Mouse (Mus musculus) forebrain, postnatal 0 days (tissue): Measurements from ENCODE around the gene Birc3. TPM values are rescaled to one million over a fixed set of nuclear protein-coding genes. Genes with fewer than 3 reads are reported as not detected.

Source experiments
- ATAC-seq: fragments of 200-750 bp; cut with Nextera tagmentation; 2 replicates; pipeline ENCODE4 v1.8.0; 2017; ENCODE audit warnings: mild to moderate bottlenecking, moderate library complexity
- DNase-seq: peaks from one replicate; pipeline ENCODE4 v3.0.0-alpha.2; 2015
- H3K27ac ChIP-seq: fragments of 300-500 bp; sonication (generic); 2 replicates; pipeline ENCODE4 v1.5.1; 2014; ENCODE audit warnings: low read depth, mild to moderate bottlenecking, antibody characterized with exemption, low read length, moderate library complexity, mixed read lengths
- H3K27me3 ChIP-seq: fragments of 300-500 bp; sonication (generic); 2 replicates; pipeline ENCODE4 v1.6.1; 2014; ENCODE audit warnings: mild to moderate bottlenecking, low read length, mixed read lengths; ENCODE audit not compliant: insufficient read depth
- H3K36me3 ChIP-seq: fragments of 300-500 bp; sonication (generic); 2 replicates; pipeline ENCODE4 v1.6.1; 2014; ENCODE audit warnings: mild to moderate bottlenecking, moderate library complexity; ENCODE audit not compliant: insufficient read depth
- H3K4me1 ChIP-seq: fragments of 300-500 bp; sonication (generic); 2 replicates; pipeline ENCODE4 v1.6.1; 2014; ENCODE audit warnings: antibody characterized with exemption; ENCODE audit not compliant: insufficient read depth
- H3K4me2 ChIP-seq: fragments of 300-500 bp; sonication (generic); 2 replicates; pipeline ENCODE4 v1.6.1; 2014; ENCODE audit warnings: low read depth, mild to moderate bottlenecking, moderate library complexity
- H3K4me3 ChIP-seq: fragments of 300-500 bp; sonication (generic); 2 replicates; pipeline ENCODE4 v1.5.1; 2014; ENCODE audit warnings: low read depth, low read length, mixed read lengths
- H3K9ac ChIP-seq: fragments of 300-500 bp; sonication (generic); 2 replicates; pipeline ENCODE4 v1.6.1; 2014; ENCODE audit warnings: mild to moderate bottlenecking
- H3K9me3 ChIP-seq: fragments of 300-500 bp; sonication (generic); 2 replicates; pipeline ENCODE4 v1.6.1; 2016; ENCODE audit warnings: low read length
- CTCF ChIP-seq: sonication (generic); IDR thresholded peaks from 2 replicates; pipeline ENCODE4 v1.5.1; 2016; ENCODE audit warnings: antibody characterized with exemption, control low read depth, low read depth
- WGBS: fragments of 180-500 bp; shearing (Covaris S2); extraction: QIAGEN DNeasy Blood & Tissue Kit; methylation state at CpG from one replicate; pipeline ENCODE4 v1.1.7; 2014; 5-methylcytosine and 5-hydroxymethylcytosine counted together
- polyA plus RNA-seq: library from polyadenylated mRNA; unstranded; fragments of >200 nt; fragmentation: Nextera tagmentation; extraction: Ambion mirVana; gene quantifications from 2 replicates; pipeline ENCODE4 v1.2.1, GENCODE M21; 2015
- total RNA-seq: library from RNA; depleted of rRNA; stranded (reverse); fragments of >200 nt; gene quantifications from 2 replicates; pipeline ENCODE4 v1.2.3, GENCODE M21; 2014

The Birc3 gene
- total and polyA plus RNA-seq, 2 experiments from 2014 or later, result 0.90 to 2.5 TPM

DNA sequence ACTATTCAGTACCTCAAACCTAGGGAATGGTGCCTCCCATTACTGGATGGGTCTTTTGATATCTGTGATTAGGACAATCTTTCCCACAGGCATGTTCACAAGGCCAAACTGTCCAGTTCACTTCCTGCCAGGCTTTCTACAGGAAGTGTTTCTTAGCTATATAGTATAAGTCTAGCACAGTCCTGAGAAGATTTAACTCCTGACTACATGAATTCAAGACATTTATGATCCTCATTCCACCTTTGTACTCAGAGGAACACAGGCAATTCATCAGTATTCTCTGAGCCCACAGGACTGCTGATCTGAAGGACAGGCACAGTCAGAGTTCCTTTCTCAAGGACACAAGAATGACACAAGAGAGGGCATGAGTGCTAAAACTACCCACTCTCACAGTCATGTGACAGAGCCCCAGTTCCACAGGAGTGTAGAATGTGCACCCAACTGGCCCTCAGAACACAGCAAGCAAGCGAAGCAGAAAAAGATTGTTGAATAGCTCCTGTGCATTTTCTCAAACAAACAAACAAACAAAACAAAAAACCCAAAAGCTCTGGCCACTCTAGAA lies 9.4 kb upstream of the Birc3 start:
- DNase-seq (no peak), ATAC-seq (no peak)
- Histone ChIP-seq H3K27me3 (no peaks in the 10 kb centered on the region), H3K9me3 (0 out of 2 replicates have a peak, but pooled peaks cover 4% of the 10 kb centered on the region), H3K27ac (no peak overlapping the region), H3K4me3 (no peak overlapping the region), H3K36me3 (no peaks in the 10 kb centered on the region), H3K9ac (no peak overlapping the region), H3K4me1 (no peaks in the 10 kb centered on the region), H3K4me2 (no peak overlapping the region)
- TF ChIP-seq CTCF, result no peak
- 94% methylated on average over 1 of the region's 1 CpGs for WGBS

DNA sequence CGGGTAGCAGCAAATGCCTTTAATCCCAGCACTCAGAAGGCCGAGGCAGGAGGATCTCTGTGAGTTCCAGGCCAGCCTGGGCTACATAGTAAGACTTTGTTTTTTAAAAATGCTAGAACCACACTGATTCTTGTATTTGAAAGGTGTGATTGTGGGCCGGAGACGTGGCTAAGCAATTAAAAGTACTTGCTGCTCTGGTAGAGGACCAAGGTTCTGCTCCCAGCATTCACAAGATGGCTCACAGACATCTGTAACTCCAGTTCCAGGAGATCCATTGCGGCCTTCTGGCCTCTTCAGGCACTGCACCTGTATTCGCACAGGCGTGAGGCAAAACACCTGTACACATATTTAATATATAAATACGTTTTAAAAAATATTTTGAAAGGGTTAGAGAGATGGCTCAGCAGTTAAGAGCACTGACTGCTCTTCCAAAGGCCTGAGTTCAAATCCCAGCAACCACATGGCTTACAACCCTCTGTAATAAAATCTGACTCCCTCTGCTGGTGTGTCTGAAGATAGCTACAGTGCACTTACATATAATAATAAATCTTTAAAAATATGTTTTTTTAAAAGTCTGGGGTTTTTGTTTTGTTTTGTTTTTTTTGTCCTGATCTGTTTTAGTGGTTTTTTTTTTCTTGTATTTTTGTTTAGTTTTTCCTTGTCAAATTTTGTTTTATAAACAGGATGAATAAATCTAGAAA lies 675 bp upstream of the Birc3 start:
- no peaks in the 10 kb centered on the region for H3K9me3 ChIP-seq
- H3K9ac ChIP-seq, result no peak overlapping the region
- ATAC-seq (no peak), DNase-seq (no peak)
- no peak overlapping the region for H3K4me2 ChIP-seq
- H3K36me3 ChIP-seq, result no peaks in the 10 kb centered on the region
- no peak overlapping the region for H3K4me3 ChIP-seq
- H3K27me3 ChIP-seq, result no peaks in the 10 kb centered on the region
- H3K27ac ChIP-seq, result no peak overlapping the region
- H3K4me1 ChIP-seq, result no peaks in the 10 kb centered on the region
- whole genome bisulfite sequencing, result 94% methylated on average over 8 of the region's 8 CpGs
- no peak for TF ChIP-seq CTCF

DNA sequence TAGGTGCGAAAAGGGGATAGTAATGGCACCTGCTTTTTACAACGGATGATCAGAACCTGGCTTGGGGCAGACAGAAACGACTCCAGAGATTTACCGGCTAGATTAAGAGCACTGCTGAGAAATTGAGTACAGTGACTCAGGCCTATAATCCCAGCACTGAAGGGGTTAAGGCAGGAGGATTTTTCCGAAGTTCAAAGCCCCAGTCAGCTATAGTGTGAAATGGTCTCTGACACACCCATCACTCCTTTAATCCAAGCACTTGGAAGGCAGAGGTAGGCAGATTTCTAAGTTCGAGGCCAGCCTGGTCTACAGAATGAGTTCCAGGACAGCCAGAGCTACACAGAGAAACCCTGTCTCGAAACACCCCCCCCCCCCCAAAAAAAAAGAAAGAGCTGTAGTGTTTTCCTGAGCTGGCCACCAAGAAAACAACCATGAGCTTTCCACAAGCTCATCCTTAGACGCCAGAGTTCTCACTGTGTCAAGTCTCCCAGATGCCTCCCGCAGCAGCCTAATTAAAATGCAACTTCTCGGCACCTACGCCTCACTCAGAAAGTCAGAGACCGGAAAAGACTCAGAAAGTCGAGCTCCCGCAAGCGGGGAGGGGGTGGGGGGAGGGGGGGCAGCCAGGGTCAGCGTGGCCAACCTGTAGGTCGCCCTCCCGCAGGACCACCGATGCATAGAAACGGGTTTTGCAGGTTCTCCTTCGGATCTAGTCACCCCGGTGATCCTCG lies 777 bp downstream of the Birc3 start:
- H3K9me3 ChIP-seq, result no peaks in the 10 kb centered on the region
- no peak overlapping the region for H3K27ac ChIP-seq
- WGBS, result 17% methylated on average over 23 of the region's 23 CpGs
- H3K4me3 ChIP-seq, result peak overlapping the region; percentile 36
- ATAC-seq, result peak; percentile 54
- H3K4me1 ChIP-seq, result no peaks in the 10 kb centered on the region
- H3K36me3 ChIP-seq, result no peaks in the 10 kb centered on the region
- no peak for TF ChIP-seq CTCF
- peak; percentile 13 for DNase-seq
- peak overlapping the region; percentile 23; the same call in 1 of the 2 replicates for H3K9ac ChIP-seq
- H3K27me3 ChIP-seq, result no peaks in the 10 kb centered on the region
- H3K4me2 ChIP-seq, result peak overlapping the region; percentile 70

DNA sequence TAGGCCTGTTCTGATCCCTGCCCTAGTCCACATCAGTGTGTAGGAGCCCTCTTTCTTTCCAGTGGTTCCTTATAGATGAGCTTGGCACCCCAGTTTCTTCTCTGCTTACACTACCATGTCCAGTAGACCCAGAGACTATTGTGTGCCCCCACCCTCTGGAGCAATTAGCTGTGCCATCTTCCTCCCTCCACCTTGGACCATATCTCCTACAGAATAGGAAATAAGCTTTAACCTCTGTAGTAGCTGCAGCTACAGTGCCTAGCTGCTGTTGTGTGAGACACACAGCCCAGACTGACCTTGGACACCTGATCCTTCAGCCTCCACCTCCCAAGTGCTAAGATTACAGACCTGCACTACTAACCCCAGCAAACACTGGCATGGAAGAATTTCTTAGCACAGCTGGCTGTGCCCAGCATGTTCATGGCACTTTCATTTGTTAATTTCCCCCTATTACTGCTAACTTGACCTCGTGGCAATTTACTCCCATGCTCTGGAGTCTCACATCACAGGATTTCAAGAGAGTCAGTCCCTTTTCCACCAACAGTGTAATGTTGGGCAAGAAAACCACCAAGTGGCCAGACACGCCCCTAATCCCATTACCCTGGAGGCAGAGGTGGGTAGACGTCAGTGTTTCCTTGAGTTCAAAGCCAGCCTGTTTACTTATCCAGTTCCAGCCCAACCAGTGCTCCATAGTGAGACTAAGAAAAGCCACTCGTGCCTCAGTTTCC lies 1.5 kb downstream of the Birc3 start:
- no peaks in the 10 kb centered on the region for H3K9me3 ChIP-seq
- no peak for TF ChIP-seq CTCF
- no peaks in the 10 kb centered on the region for H3K4me1 ChIP-seq
- no peaks in the 10 kb centered on the region for H3K36me3 ChIP-seq
- no peak overlapping the region for H3K9ac ChIP-seq
- DNase-seq, result no peak
- 71% methylated on average over 4 of the region's 4 CpGs for WGBS
- H3K27me3 ChIP-seq, result no peaks in the 10 kb centered on the region
- H3K4me3 ChIP-seq, result no peak overlapping the region
- H3K27ac ChIP-seq, result no peak overlapping the region
- H3K4me2 ChIP-seq, result no peak overlapping the region
- ATAC-seq, result no peak

DNA sequence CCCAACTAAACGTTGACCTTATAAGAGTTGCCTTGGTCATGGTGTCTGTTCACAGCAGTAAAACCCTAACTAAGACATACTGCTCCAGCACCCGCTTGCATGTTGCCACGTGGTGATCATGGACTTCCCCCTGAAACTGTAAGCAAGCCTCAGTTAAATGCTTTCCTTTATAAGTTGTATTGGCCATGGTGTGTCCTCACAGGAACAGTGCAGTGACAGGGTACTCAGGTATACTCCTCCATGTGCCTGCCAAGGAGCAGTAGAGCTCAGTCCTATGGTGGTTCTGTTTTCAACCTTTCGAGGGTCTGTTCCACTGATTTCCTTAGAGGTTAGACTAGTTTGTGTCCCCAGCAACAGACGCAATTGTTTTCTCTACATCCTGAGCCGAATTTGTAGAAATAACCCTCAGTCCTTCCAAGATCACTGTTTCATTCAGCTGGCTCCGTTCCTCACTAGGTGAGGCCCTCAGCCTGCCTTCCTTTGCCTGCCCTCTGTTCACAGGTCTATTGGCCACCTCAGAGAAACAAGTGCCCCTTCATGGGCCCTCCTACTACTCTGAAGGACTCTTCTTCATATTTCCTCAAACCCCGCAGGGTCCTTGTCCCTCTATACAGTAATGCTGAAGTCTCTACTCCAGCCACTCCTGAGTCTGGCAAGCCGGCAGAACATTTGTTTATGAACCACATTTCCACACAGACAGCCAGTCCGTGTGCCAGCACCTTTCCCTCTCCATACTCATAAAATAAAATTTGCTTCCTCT lies 2.2 kb downstream of the Birc3 start:
- 94% methylated on average over 10 of the region's 10 CpGs for WGBS
- Histone ChIP-seq H3K27ac (no peak overlapping the region), H3K4me3 (no peak overlapping the region), H3K9me3 (no peaks in the 10 kb centered on the region), H3K4me2 (no peak overlapping the region), H3K36me3 (no peaks in the 10 kb centered on the region), H3K9ac (no peak overlapping the region), H3K4me1 (no peaks in the 10 kb centered on the region), H3K27me3 (no peaks in the 10 kb centered on the region)
- DNase-seq (no peak), ATAC-seq (no peak)
- no peak for TF ChIP-seq CTCF

DNA sequence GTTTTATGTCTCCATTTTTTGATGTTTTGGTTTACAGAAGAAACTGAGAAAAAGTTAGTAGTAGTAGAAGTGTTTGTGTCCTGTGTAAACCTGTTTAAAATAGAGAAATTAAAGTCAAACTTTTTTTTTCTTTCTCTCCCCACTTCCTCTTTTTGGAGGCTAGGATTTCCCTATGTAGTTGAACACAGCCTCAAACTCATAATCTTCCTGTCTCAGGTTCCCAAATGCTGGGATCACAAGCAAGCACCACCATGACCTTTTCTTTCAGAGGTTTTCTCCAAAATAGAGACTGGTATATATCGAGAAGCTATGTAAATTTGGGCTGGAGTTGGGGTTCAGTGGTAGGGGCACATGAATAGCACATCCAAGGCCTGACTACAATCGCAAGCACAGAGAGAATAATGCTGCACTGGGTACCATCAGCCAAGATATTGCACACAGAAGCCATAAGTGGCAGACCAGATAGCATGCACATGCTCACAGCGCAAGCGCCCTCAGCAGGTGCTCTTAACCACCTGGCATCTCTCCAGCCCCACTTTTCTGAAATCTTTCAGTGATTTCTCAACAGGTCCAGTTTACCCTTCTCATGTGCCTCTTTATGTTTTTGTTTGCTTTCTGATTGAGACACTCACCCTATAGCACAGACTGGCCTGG lies 4.0 kb downstream of the Birc3 start:
- no peak overlapping the region for H3K4me2 ChIP-seq
- H3K4me1 ChIP-seq, result no peaks in the 10 kb centered on the region
- DNase-seq, result no peak
- H3K36me3 ChIP-seq, result no peaks in the 10 kb centered on the region
- no peak overlapping the region for H3K9ac ChIP-seq
- H3K4me3 ChIP-seq, result no peak overlapping the region
- 97% methylated on average over 4 of the region's 4 CpGs for WGBS
- no peak overlapping the region for H3K27ac ChIP-seq
- H3K27me3 ChIP-seq, result no peaks in the 10 kb centered on the region
- ATAC-seq, result no peak
- no peaks in the 10 kb centered on the region for H3K9me3 ChIP-seq
- TF ChIP-seq CTCF, result no peak
